Mouse (Mus musculus) heart, embryonic 14.5 days (tissue): ENCODE measurements around the gene Trappc10. TPM values are rescaled to one million over a fixed set of nuclear protein-coding genes. Genes with fewer than 3 reads are reported as not detected.

Experiments
- ATAC-seq: fragments of 200-750 bp; cut with Nextera tagmentation; 2 replicates; pipeline ENCODE4 v1.8.0; 2017; ENCODE audit warnings: low read depth, moderate TSS enrichment; ENCODE audit not compliant: insufficient number of reproducible peaks, insufficient read depth, low FRiP score
- H3K27ac ChIP-seq, 2 experiments: fragments of 200-500 bp in 1 of 2; fragments of 300-500 bp in 1 of 2; sonication (generic) in 1 of 2; replicated peaks in 1 of 2; 2 replicates each; pipeline ENCODE4 v1.5.1; 2012 to 2014; ENCODE audit warnings: low read depth in 2 of 2, low read length in 2 of 2, control low read depth in 1 of 2, mild to moderate bottlenecking in 1 of 2, mixed read lengths in 1 of 2; ENCODE audit not compliant: control insufficient read depth in 1 of 2, insufficient read depth in 1 of 2
- H3K27me3 ChIP-seq: fragments of 300-500 bp; sonication (generic); 2 replicates; pipeline ENCODE4 v1.6.1; 2014; ENCODE audit warnings: mild to moderate bottlenecking, low read length, control low read depth; ENCODE audit not compliant: control insufficient read depth, insufficient read depth
- H3K36me3 ChIP-seq: fragments of 300-500 bp; sonication (generic); 2 replicates; pipeline ENCODE4 v1.6.1; 2014; ENCODE audit warnings: mild to moderate bottlenecking, control low read depth, low read length, mixed read lengths; ENCODE audit not compliant: control insufficient read depth, insufficient read depth
- H3K4me1 ChIP-seq, 2 experiments: fragments of 200-500 bp in 1 of 2; fragments of 300-500 bp in 1 of 2; sonication (generic) in 1 of 2; 2 replicates each; pipeline ENCODE4 v1.6.1; 2012 to 2014; ENCODE audit warnings: low read length in 2 of 2, control low read depth in 1 of 2, mixed read lengths in 1 of 2; ENCODE audit not compliant: control insufficient read depth in 2 of 2, insufficient read depth in 2 of 2
- H3K4me2 ChIP-seq: fragments of 300-500 bp; sonication (generic); 2 replicates; pipeline ENCODE4 v1.6.1; 2014; ENCODE audit warnings: mild to moderate bottlenecking, low read length
- H3K4me3 ChIP-seq, 2 experiments: fragments of 200-500 bp in 1 of 2; fragments of 300-500 bp in 1 of 2; sonication (generic) in 1 of 2; 2 replicates each; pipeline ENCODE4 v1.5.1; 2012 to 2014; ENCODE audit warnings: low read length in 2 of 2, mild to moderate bottlenecking in 2 of 2, control low read depth in 1 of 2, low read depth in 1 of 2, moderate library complexity in 1 of 2; ENCODE audit not compliant: control insufficient read depth in 1 of 2, insufficient read depth in 1 of 2
- H3K9ac ChIP-seq: fragments of 300-500 bp; sonication (generic); 2 replicates; pipeline ENCODE4 v1.6.1; 2014; ENCODE audit warnings: mild to moderate bottlenecking, low read length
- H3K9me3 ChIP-seq: fragments of 300-500 bp; sonication (generic); 2 replicates; pipeline ENCODE4 v1.6.1; 2016; ENCODE audit warnings: low read length, control low read depth; ENCODE audit not compliant: control insufficient read depth
- WGBS: fragments of 180-500 bp; shearing (Covaris S2); extraction: QIAGEN DNeasy Blood & Tissue Kit; methylation state at CpG from one replicate; pipeline ENCODE4 v1.1.7; 2014; 5-methylcytosine and 5-hydroxymethylcytosine counted together
- polyA plus RNA-seq: library from polyadenylated mRNA; unstranded; fragments of >200 nt; fragmentation: Nextera tagmentation; extraction: Ambion mirVana; gene quantifications from 2 replicates; pipeline ENCODE4 v1.2.1, GENCODE M21; 2014

The Trappc10 gene
- polyA plus RNA-seq, 1 experiment from 2014 or later: 19.0 TPM

- Histone ChIP-seq H3K4me3 (no peak overlapping the region), H3K4me2 (no peak overlapping the region), H3K27me3 (no peaks in the 10 kb centered on the region), H3K9me3 (no peaks in the 10 kb centered on the region), H3K36me3 (peaks cover 69% of the 10 kb centered on the region), H3K4me1 (peaks cover 10% of the 10 kb centered on the region in 2 experiments), H3K27ac (no peak overlapping the region), H3K9ac (no peak overlapping the region)
- WGBS: 89% methylated on average over 7 of the region's 7 CpGs
- no peak for ATAC-seq
These were observed 77.1 kb downstream of the Trappc10 start for GRCm38 (mm10) chr10:78167333-78167732.

GRCm38 (mm10) chr10:78165256-78166005 lies 79.0 kb downstream of the Trappc10 start:
- Histone ChIP-seq H3K4me2 (no peak overlapping the region), H3K27me3 (no peaks in the 10 kb centered on the region), H3K27ac (no peak overlapping the region), H3K36me3 (peaks cover 63% of the 10 kb centered on the region), H3K4me1 (peaks cover 10% of the 10 kb centered on the region in 2 experiments), H3K9me3 (no peaks in the 10 kb centered on the region), H3K4me3 (no peak overlapping the region), H3K9ac (no peak overlapping the region)
- no peak for ATAC-seq
- 90% methylated on average over 21 of the region's 21 CpGs for WGBS

GRCm38 (mm10) chr10:78164786-78165185 lies 79.7 kb downstream of the Trappc10 start:
- Histone ChIP-seq H3K9me3 (no peaks in the 10 kb centered on the region), H3K9ac (no peak overlapping the region), H3K27me3 (no peaks in the 10 kb centered on the region), H3K4me2 (no peak overlapping the region), H3K4me1 (peaks cover 7 to 11% of the 10 kb centered on the region in 2 experiments), H3K36me3 (peaks cover 63% of the 10 kb centered on the region), H3K4me3 (no peak overlapping the region), H3K27ac (no peak overlapping the region)
- WGBS: 92% methylated on average over 12 of the region's 12 CpGs
- no peak for ATAC-seq

- peaks cover 8 to 15% of the 10 kb centered on the region in 2 experiments for H3K4me1 ChIP-seq
- no peaks in the 10 kb centered on the region for H3K27me3 ChIP-seq
- no peak overlapping the region for H3K4me2 ChIP-seq
- 35% methylated on average over 4 of the region's 4 CpGs for WGBS
- H3K27ac ChIP-seq: no peak overlapping the region
- no peaks in the 10 kb centered on the region for H3K9me3 ChIP-seq
- H3K36me3 ChIP-seq: peaks cover 63% of the 10 kb centered on the region
- no peak overlapping the region for H3K9ac ChIP-seq
- no peak for ATAC-seq
- H3K4me3 ChIP-seq: no peak overlapping the region
These were observed 80.5 kb downstream of the Trappc10 start for GRCm38 (mm10) chr10:78163923-78164322.

- Histone ChIP-seq H3K27me3 (no peaks in the 10 kb centered on the region), H3K4me1 (peaks cover 3 to 10% of the 10 kb centered on the region in 2 experiments; a peak in 3 of 4 replicates), H3K36me3 (peaks cover 63% of the 10 kb centered on the region), H3K4me3 (no peak overlapping the region), H3K4me2 (no peak overlapping the region), H3K27ac (no peak overlapping the region), H3K9ac (no peak overlapping the region), H3K9me3 (no peaks in the 10 kb centered on the region)
- no peak for ATAC-seq
- 92% methylated on average over 9 of the region's 9 CpGs for WGBS
These were observed 81.2 kb downstream of the Trappc10 start for GRCm38 (mm10) chr10:78163241-78163640.

GRCm38 (mm10) chr10:78162646-78163045 lies 81.8 kb downstream of the Trappc10 start:
- Histone ChIP-seq H3K9me3 (no peaks in the 10 kb centered on the region), H3K27me3 (no peaks in the 10 kb centered on the region), H3K9ac (no peak overlapping the region), H3K4me3 (no peak overlapping the region), H3K36me3 (peaks cover 63% of the 10 kb centered on the region), H3K4me1 (peaks cover 3 to 8% of the 10 kb centered on the region in 2 experiments; a peak in 3 of 4 replicates), H3K27ac (no peak overlapping the region), H3K4me2 (no peak overlapping the region)
- ATAC-seq: no peak
- 93% methylated on average over 12 of the region's 12 CpGs for WGBS

- peaks cover 50% of the 10 kb centered on the region for H3K36me3 ChIP-seq
These were observed 83.3 kb downstream of the Trappc10 start for GRCm38 (mm10) chr10:78161096-78161495.

More at GRCm38 (mm10) chr10:78161096-78161495, 83.3 kb downstream of the Trappc10 start:
- Histone ChIP-seq H3K4me3 (no peak overlapping the region), H3K27me3 (no peaks in the 10 kb centered on the region), H3K4me2 (no peak overlapping the region), H3K9me3 (no peaks in the 10 kb centered on the region), H3K27ac (no peak overlapping the region), H3K9ac (no peak overlapping the region), H3K4me1 (peaks cover 3 to 8% of the 10 kb centered on the region in 2 experiments)
- 73% methylated on average over 8 of the region's 8 CpGs for WGBS
- no peak for ATAC-seq
